Mouse (Mus musculus) midbrain, postnatal 0 days (tissue): ENCODE results near the gene Col13a1. TPM values are rescaled to one million over a fixed set of nuclear protein-coding genes. Genes with fewer than 3 reads are reported as not detected.

Source experiments
- ATAC-seq: fragments of 200-750 bp; cut with Nextera tagmentation; 2 replicates; pipeline ENCODE4 v1.8.0; 2017; ENCODE audit warnings: moderate number of reproducible peaks, mild to moderate bottlenecking, moderate TSS enrichment, moderate library complexity; ENCODE audit not compliant: low FRiP score
- DNase-seq: peaks from one replicate; pipeline ENCODE4 v3.0.0-alpha.2; 2015; ENCODE audit warnings: low spot score
- H3K27ac ChIP-seq: fragments of 300-500 bp; sonication (generic); 2 replicates; pipeline ENCODE4 v1.5.1; 2014; ENCODE audit warnings: low read depth, mild to moderate bottlenecking, low read length, mixed read lengths
- H3K27me3 ChIP-seq: fragments of 300-500 bp; sonication (generic); 2 replicates; pipeline ENCODE4 v1.6.1; 2014; ENCODE audit warnings: low read length, control low read depth, mixed read lengths; ENCODE audit not compliant: insufficient read depth
- H3K36me3 ChIP-seq: fragments of 300-500 bp; sonication (generic); 2 replicates; pipeline ENCODE4 v1.6.1; 2014; ENCODE audit warnings: low read length, control low read depth, mixed read lengths; ENCODE audit not compliant: insufficient read depth
- H3K4me1 ChIP-seq: fragments of 300-500 bp; sonication (generic); 2 replicates; pipeline ENCODE4 v1.6.1; 2014; ENCODE audit warnings: mild to moderate bottlenecking, control low read depth, antibody characterized with exemption, low read length, mixed read lengths; ENCODE audit not compliant: insufficient read depth
- H3K4me2 ChIP-seq: fragments of 300-500 bp; sonication (generic); 2 replicates; pipeline ENCODE4 v1.6.1; 2014; ENCODE audit warnings: low read depth, mild to moderate bottlenecking, low read length, mixed read lengths; ENCODE audit not compliant: poor library complexity, severe bottlenecking
- H3K4me3 ChIP-seq: fragments of 300-500 bp; sonication (generic); 2 replicates; pipeline ENCODE4 v1.5.1; 2014; ENCODE audit warnings: low read depth, mild to moderate bottlenecking, low read length, moderate library complexity
- H3K9ac ChIP-seq: fragments of 300-500 bp; sonication (generic); replicated peaks from 2 replicates; pipeline ENCODE4 v1.6.1; 2014; ENCODE audit warnings: mild to moderate bottlenecking, low read length, moderate library complexity, mixed read lengths; ENCODE audit not compliant: poor library complexity, severe bottlenecking
- H3K9me3 ChIP-seq: fragments of 300-500 bp; sonication (generic); 2 replicates; pipeline ENCODE4 v1.6.1; 2016; ENCODE audit warnings: low read length, control low read depth
- CTCF ChIP-seq: IDR thresholded peaks from 2 replicates; pipeline ENCODE4 v1.5.1; 2016; ENCODE audit warnings: antibody characterized with exemption, mild to moderate bottlenecking
- WGBS: fragments of 180-500 bp; shearing (Covaris S2); extraction: QIAGEN DNeasy Blood & Tissue Kit; methylation state at CpG from one replicate; pipeline ENCODE4 v1.1.7; 2014; 5-methylcytosine and 5-hydroxymethylcytosine counted together
- polyA plus RNA-seq: library from polyadenylated mRNA; unstranded; fragments of >200 nt; fragmentation: Nextera tagmentation; extraction: Ambion mirVana; gene quantifications from 2 replicates; pipeline ENCODE4 v1.2.1, GENCODE M21; 2015
- total RNA-seq: library from RNA; depleted of rRNA; stranded (reverse); fragments of >200 nt; gene quantifications from 2 replicates; pipeline ENCODE4 v1.2.3, GENCODE M21; 2014

Gene Col13a1
- total and polyA plus RNA-seq, 2 experiments from 2014 or later = 1.2 to 3.7 TPM

- Histone ChIP-seq H3K4me3 (no peak overlapping the region), H3K4me2 (no peak overlapping the region), H3K27ac (no peak overlapping the region), H3K27me3 (no peaks in the 10 kb centered on the region), H3K4me1 (no peaks in the 10 kb centered on the region), H3K36me3 (no peaks in the 10 kb centered on the region), H3K9me3 (no peaks in the 10 kb centered on the region), H3K9ac (no peak overlapping the region)
- peak; percentile 86 for DNase-seq
- peak; percentile 99 for TF ChIP-seq CTCF
- whole genome bisulfite sequencing = 2% methylated on average over 6 of the region's 6 CpGs
- ATAC-seq = peak; percentile 61
These were observed 140.1 kb downstream of the Col13a1 start for GRCm38 (mm10) chr10:61838769-61839168.

GRCm38 (mm10) chr10:61837286-61837685, 141.6 kb downstream of the Col13a1 start:
- Histone ChIP-seq H3K27me3 (no peaks in the 10 kb centered on the region), H3K27ac (no peak overlapping the region), H3K36me3 (no peaks in the 10 kb centered on the region), H3K9ac (no peak overlapping the region), H3K4me3 (no peak overlapping the region), H3K4me2 (no peak overlapping the region), H3K4me1 (no peaks in the 10 kb centered on the region), H3K9me3 (no peaks in the 10 kb centered on the region)
- no peak for TF ChIP-seq CTCF
- ATAC-seq = no peak
- 73% methylated on average over 8 of the region's 8 CpGs for WGBS
- no peak for DNase-seq

- no peak for TF ChIP-seq CTCF
- WGBS = 92% methylated on average over 6 of the region's 6 CpGs
- H3K9me3 ChIP-seq = no peaks in the 10 kb centered on the region
These were observed 144.6 kb downstream of the Col13a1 start for GRCm38 (mm10) chr10:61834288-61834687.

DNA sequence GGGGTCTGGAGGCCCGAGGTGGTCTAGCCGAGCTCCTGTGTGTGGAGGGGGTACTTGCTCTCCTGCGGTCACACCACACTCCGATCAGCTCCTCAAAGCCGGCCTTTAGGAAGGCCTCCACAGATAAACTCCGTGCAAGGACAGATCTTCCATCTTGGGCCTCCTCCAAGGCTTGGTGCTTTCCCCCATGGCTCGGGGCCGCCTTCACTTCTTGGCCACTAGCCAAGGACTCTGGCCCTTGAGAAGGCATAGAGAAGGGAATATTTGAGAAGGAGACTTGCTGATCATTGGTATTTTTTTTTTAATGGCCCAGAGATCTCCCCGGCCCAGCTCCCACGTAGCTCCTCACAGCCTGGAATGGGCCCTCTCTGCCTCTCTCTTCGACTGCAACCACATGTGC, 146.2 kb downstream of the Col13a1 start:
- no peaks in the 10 kb centered on the region for H3K4me1 ChIP-seq
- H3K4me2 ChIP-seq = no peak overlapping the region
- DNase-seq (no peak), ATAC-seq (no peak)
- no peak overlapping the region for H3K27ac ChIP-seq
- no peaks in the 10 kb centered on the region for H3K9me3 ChIP-seq
- 87% methylated on average over 11 of the region's 11 CpGs for WGBS
- no peak overlapping the region for H3K9ac ChIP-seq
- H3K27me3 ChIP-seq = no peaks in the 10 kb centered on the region
- TF ChIP-seq CTCF = no peak
- no peak overlapping the region for H3K4me3 ChIP-seq
- H3K36me3 ChIP-seq = no peaks in the 10 kb centered on the region

More at GRCm38 (mm10) chr10:61834288-61834687, 144.6 kb downstream of the Col13a1 start:
- H3K4me2 ChIP-seq = no peak overlapping the region
- H3K27me3 ChIP-seq = no peaks in the 10 kb centered on the region
- no peak overlapping the region for H3K9ac ChIP-seq
- H3K36me3 ChIP-seq = no peaks in the 10 kb centered on the region
- H3K4me1 ChIP-seq = no peaks in the 10 kb centered on the region
- H3K4me3 ChIP-seq = no peak overlapping the region
- ATAC-seq = no peak
- no peak overlapping the region for H3K27ac ChIP-seq
- no peak for DNase-seq

GRCm38 (mm10) chr10:61831741-61832140, 147.2 kb downstream of the Col13a1 start:
- ATAC-seq (no peak), DNase-seq (no peak)
- WGBS = 94% methylated on average over 6 of the region's 6 CpGs
- no peaks in the 10 kb centered on the region for H3K9me3 ChIP-seq
- H3K4me3 ChIP-seq = no peak overlapping the region
- H3K27me3 ChIP-seq = no peaks in the 10 kb centered on the region
- H3K27ac ChIP-seq = no peak overlapping the region
- no peak for TF ChIP-seq CTCF
- no peaks in the 10 kb centered on the region for H3K36me3 ChIP-seq
- H3K4me2 ChIP-seq = no peak overlapping the region
- peaks cover 2% of the 10 kb centered on the region; the same call in 1 of the 2 replicates for H3K4me1 ChIP-seq
- H3K9ac ChIP-seq = no peak overlapping the region

DNA sequence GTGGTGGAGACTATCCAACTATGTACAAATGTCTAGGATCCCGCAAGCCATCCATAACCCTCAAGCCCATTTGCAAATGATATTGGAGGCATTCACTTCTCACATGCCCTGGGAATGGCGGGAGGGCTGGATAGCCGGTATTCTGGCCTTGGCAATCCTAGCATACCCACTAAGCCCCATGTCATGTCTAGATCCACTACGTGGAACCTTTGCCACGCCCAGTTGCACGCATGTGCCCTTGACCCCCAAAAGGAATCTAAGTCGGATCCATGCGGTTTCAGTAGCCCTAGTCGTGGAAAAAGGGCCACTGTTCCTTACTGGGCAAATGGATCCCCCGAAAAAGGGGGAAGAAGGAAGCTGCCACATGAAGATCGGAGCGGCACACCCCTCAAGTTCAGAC, 147.7 kb downstream of the Col13a1 start:
- peaks cover 3% of the 10 kb centered on the region; the same call in 1 of the 2 replicates for H3K4me1 ChIP-seq
- no peak overlapping the region for H3K4me3 ChIP-seq
- no peak overlapping the region for H3K9ac ChIP-seq
- H3K36me3 ChIP-seq = no peaks in the 10 kb centered on the region
- H3K27ac ChIP-seq = no peak overlapping the region
- no peaks in the 10 kb centered on the region for H3K27me3 ChIP-seq
- WGBS = 83% methylated on average over 12 of the region's 12 CpGs
- ATAC-seq = no peak
- TF ChIP-seq CTCF = no peak
- H3K4me2 ChIP-seq = no peak overlapping the region
- no peaks in the 10 kb centered on the region for H3K9me3 ChIP-seq
- DNase-seq = no peak
